Mouse (Mus musculus) megakaryocyte, adult 5-6 weeks (primary cell): ENCODE measurements at regions not wholly inside any gene's neighbourhood (a gene's known extent, or its start where the extent isn't known, plus 50 kb on each side); places are given as distances from the start of the nearest gene placed in this dataset.
A peak's percentile ranks its signal among the peaks of the same experiment; 100 is the strongest.

Experiments used
- ATAC-seq: 2 replicates; pipeline ENCODE4 v1.8.0; 2016; ENCODE audit warnings: mild to moderate bottlenecking, inconsistent platforms; ENCODE audit not compliant: poor library complexity, severe bottlenecking

GRCm38 (mm10) chr14:76617889-76618288 is 61.2 kb upstream of the Serp2 start:
- no peak for ATAC-seq

- no peak for ATAC-seq
Observed at GRCm38 (mm10) chr14:76617447-76617846, 60.8 kb upstream of the Serp2 start.

DNA sequence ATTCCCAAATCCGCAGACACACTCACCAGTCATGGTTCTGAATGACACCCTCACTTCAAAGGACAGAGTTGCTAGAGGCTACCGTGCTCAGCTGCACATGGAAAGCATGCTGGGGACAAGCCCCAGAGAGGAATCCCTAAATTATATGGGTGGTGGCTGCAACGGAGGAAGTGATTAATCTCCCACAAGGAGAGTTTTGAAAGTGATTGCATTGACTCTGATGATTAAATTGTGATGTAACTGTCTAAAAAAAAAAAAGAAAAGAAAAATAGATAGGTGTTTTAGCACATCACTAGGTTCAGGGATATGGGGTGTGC is 59.6 kb upstream of the Serp2 start:
- 0 out of 2 replicates have a peak, but pooled peaks have one; percentile 38 for ATAC-seq

GRCm38 (mm10) chr14:76615603-76616366 is 59.1 kb upstream of the Serp2 start:
- no peak for ATAC-seq

DNA sequence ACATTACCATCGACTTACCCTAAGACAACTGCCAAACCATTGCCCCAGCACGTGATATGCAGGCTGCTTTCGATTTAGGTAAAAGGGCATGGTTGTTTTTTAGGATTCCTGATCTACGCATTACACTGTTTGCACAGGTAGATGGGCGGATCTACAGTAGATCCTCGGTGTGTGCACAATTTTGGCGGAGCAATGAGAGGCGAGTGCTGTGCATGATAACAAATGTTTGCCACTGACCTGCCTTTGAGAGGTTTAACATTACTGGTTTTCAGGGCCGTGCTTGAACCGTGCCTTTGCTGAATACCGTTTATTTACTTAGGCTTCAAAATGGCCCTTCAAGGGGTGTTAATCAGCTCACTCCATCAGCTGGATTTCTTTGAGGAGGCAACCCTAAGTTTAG is 58.5 kb upstream of the Serp2 start:
- ATAC-seq: no peak

GRCm38 (mm10) chr14:76614682-76615081 is 58.0 kb upstream of the Serp2 start:
- no peak for ATAC-seq

DNA sequence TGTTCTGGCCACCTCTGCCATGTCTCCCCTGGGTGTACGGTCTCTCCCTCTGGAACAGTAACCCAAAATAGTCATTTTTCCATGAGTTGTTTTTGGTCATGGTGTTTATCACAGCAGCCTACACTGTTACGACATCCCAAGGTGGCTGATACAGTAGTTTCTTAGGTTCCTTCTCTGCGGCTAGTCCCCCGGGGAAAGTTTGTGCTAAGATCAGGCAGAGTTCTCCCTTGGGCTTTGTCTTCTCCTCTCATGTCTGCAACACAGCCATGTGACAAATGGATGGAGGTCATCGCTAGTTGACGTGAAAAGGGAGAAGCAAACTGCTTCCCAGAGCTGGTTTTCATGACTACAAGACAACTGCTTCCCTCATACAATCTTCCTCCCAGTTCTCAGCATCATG is 56.9 kb upstream of the Serp2 start:
- ATAC-seq: no peak

DNA sequence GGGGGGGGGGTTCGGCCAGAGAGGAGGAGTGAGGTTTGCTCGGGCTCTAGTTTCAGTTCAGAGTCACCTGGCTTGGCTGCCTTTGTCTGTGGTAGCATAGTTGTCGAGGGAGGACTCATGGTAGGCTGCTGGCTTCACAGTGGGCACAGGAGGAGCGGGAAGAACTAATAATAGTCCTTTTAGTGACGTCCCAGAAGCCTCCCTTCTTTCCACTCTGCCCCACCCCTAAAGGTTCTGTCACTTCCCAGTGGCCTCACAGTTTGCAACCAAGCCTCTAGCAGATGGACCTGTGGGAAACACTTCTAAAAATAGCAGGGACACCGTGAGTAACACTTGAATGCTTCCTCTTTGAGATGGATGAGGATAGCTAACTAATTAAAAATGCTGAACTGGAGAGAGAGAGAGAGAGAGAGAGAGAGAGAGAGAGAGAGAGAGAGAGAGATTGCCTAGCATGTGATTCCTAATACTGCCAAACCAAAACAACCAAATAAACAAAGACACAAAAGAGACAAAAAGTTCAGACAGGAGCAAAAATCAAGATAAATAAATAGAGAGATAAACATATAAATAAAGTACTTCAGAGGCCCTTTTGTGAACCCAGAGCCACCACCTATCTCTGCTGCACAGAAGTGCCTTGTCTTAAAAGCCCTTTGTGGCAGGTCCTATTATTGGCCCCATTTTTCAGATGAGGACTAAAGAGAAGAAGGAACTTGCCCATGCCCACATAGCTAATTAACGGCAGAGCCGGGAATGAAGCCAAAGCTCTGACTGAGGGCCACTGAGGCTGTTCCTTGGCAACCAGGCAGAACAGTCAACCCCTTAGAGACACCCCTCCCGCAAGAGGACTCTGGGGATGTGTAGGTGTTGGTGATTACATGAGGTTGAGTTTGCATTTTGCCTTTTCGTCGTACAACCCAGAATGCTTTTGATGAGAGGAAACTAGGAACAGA is 54.0 kb upstream of the Serp2 start:
- peak; percentile 87 for ATAC-seq
